Mouse (Mus musculus) small intestine, adult 2 months (tissue): ENCODE measurements at regions not wholly inside any gene's neighbourhood (a gene's known extent, or its start where the extent isn't known, plus 50 kb on each side); places are given as distances from the start of the nearest gene placed in this dataset.

ENCODE experiments used
- CTCF ChIP-seq: fragments of 200-500 bp; IDR thresholded peaks from 2 replicates; pipeline ENCODE4 v1.5.1; 2012; ENCODE audit warnings: low read depth, mild to moderate bottlenecking, control low read depth, inconsistent platforms, low read length, moderate library complexity, mixed read lengths; ENCODE audit not compliant: insufficient replicate concordance, insufficient read length; ENCODE audit errors: extremely low read depth
- POLR2A ChIP-seq: fragments of 200-500 bp; IDR thresholded peaks from 2 replicates; pipeline ENCODE4 v1.6.1; 2012; ENCODE audit warnings: low read depth, mild to moderate bottlenecking, control low read depth, inconsistent platforms, low read length, moderate library complexity

DNA sequence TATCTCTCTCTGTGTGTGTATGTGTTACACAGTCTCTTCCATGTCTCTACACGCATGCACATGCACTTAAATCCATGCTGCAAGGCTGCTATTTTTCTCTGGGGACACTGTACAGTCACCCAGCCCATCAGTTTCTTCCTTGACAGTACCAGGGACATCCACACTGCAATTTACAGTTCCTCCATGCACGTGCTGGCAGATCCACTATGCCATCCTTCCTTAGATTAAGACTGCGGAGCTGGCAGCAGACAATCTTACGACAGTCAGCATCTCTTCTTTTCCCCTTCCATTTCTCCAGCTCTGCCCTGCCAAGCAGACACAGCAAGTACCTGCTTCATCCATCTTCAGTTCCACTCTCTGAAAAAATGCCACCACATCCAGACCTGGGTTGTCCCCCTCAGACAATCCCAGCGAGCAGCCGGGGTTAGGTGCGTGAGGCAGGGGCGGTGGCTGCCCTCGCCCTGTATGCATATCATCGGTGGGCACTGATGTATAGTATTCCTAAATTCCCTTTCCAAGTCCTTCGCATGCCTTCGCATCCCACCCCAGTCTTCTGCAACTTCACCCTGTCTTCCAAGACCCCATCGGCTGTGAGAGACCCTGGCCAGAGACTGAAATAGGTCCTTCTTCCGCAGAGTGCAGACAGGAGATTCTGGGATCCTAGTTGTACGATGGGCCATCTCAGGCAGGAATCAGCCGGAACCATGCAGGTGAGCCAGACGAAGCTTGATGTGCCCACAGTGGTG, 161.8 kb downstream of the Gm11361 start:
- no peak for TF ChIP-seq CTCF
- TF ChIP-seq POLR2A, result no peak
